Mouse (Mus musculus): ENCODE measurements at regions not wholly inside any gene's neighbourhood (a gene's known extent, or its start where the extent isn't known, plus 50 kb on each side); places are given as distances from the start of the nearest gene placed in this dataset.

DNA sequence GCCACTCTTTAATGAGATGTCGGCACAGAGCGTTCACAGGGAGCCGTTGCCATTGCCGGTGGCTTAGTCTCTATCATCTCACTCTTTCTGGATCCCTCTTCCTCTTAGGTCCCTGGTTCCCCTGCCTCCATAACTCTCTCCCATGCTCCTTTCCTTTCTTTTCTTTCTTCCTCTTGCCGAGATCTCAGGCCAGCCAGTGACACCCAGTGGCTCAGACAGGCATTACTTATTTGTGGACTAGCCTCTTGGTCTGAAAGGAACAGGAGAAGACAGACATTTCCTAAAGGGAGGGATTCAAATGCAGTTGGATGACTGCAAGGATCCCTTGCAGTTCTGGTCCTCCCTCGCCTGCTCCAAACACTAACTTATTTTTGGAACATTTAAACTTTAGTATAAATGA, 180.5 kb upstream of the Ado start:
- DNase-seq (ENCODE audit: low spot score): peak; percentile 70

GRCm38 (mm10) chr10:67727580-67727979, 178.8 kb upstream of the Ado start:
- DNase-seq (ENCODE audit: low spot score): no peak

DNA sequence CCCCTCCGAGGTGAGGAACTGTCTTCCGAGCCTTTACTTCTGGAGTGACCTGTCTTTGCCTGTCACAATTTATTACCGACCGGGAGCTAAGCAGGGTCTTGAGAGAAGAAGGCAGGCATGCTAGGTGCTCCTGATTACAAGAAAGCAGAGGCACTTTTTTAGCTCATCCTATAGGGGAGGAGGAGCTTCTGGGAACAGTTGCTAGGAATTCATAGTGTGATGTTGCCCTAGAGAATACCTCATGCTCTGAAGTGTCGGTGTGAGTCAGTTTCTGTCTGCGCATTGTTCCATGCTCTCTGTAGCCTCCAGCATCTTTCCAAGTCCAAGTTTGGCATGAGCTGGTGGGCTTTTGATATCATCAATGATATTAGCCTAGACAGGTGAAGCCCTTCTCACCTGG, 178.0 kb upstream of the Ado start:
- DNase-seq (ENCODE audit: low spot score): no peak

- DNase-seq (ENCODE audit: low spot score): no peak
These were observed 177.6 kb upstream of the Ado start for GRCm38 (mm10) chr10:67726351-67726750.

DNA sequence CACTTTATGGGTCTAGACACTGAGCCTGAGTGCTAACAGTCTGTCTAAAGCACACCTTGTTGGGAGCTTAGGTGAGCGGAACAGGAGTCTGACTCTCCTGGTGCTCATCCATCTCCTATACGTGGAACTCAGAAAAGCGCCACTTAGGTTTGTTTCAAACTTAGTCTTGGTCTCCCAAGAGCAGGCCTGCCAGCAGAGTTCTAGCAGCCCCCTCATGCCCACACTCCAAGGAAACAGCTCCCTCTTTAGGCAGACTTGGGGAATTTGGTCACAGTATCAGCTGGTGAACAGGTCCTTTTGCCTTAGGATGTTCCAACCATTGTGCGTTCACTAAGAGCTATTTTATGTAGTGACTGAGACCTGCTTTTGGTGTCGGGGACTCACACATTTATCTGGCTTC, 173.0 kb upstream of the Ado start:
- peak; percentile 43 for DNase-seq (ENCODE audit: low spot score)

- DNase-seq (ENCODE audit: low spot score): peak; percentile 47
These were observed 168.8 kb upstream of the Ado start for GRCm38 (mm10) chr10:67717506-67717905.

- no peak for DNase-seq (ENCODE audit: low spot score)
These were observed 166.3 kb upstream of the Ado start for GRCm38 (mm10) chr10:67715046-67715445.

- peak; percentile 21 for DNase-seq (ENCODE audit: low spot score)
These were observed 164.3 kb upstream of the Ado start for GRCm38 (mm10) chr10:67713098-67713497.

DNA sequence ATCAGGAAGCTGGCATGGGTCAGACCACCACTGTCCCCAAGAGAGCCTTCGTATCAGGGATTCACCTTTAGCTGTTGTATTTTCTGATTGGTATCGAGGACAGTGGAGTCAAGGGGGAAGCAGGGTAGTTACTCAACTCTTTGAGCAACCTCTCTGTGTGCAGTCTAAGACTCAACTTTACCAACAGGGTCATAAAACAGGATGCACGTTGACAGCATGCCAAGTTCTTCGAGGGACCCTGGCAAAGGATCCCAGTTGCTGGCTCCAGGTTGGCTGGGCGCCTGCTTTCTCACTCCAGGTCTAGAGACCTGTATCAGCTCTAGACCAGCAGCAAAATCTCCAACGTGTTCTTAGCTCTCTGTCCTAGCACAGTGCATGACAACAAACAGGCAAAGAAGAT, 163.9 kb upstream of the Ado start:
- peak; percentile 21 for DNase-seq (ENCODE audit: low spot score)

GRCm38 (mm10) chr10:67711961-67712360, 163.2 kb upstream of the Ado start:
- DNase-seq (ENCODE audit: low spot score): no peak

DNA sequence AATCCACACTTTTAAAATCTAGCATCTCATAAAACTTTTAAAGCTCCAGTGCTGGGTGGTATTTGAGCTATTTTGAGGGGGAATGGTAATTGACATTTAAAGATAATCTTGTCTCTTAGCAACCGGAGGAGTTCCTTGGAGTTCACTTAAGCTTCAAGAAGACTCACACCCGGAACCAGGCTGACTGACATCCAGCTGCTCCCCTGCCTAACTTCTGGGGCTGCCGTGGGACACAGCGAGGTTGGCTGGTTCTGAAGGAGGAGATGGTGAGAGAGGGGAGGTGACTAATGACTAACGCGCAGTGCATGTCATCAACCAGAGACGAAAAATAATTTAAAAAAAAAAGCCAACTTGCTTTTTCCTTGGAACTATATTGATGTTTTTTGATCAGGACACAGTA, 157.7 kb upstream of the Ado start:
- no peak for DNase-seq (ENCODE audit: low spot score)

DNA sequence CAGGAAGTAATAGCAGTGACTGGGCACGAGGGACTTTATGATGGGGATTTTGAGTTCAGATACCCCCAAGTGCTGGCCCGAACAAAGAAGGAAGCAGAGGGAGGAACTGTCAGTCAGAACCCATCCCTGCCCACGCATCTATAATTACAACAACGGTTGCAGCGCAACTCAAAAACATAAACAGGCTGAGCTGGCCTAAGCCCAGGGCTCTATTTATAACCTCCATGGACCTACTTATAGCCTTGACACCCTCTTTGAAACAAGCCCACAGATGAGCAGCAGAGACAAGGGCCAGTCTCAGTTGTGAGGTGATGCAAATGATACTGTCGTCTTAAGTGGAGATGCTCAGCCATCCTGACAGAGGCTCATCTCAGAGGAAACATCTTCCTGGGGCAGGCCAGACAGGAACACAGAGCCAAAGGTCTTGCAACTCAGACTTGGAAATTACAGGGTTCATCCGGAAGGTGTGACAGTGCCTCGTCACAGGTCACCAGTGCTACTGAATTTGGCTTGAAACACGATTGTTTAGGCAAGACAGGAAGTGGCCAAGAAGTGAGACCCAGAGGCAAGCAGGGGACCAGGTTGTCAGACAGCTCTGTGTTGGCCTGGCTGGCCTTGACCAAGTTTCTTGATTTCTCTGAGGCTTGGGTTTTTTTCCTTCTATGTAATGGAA, 154.2 kb upstream of the Ado start:
- DNase-seq (ENCODE audit: low spot score): no peak

DNA sequence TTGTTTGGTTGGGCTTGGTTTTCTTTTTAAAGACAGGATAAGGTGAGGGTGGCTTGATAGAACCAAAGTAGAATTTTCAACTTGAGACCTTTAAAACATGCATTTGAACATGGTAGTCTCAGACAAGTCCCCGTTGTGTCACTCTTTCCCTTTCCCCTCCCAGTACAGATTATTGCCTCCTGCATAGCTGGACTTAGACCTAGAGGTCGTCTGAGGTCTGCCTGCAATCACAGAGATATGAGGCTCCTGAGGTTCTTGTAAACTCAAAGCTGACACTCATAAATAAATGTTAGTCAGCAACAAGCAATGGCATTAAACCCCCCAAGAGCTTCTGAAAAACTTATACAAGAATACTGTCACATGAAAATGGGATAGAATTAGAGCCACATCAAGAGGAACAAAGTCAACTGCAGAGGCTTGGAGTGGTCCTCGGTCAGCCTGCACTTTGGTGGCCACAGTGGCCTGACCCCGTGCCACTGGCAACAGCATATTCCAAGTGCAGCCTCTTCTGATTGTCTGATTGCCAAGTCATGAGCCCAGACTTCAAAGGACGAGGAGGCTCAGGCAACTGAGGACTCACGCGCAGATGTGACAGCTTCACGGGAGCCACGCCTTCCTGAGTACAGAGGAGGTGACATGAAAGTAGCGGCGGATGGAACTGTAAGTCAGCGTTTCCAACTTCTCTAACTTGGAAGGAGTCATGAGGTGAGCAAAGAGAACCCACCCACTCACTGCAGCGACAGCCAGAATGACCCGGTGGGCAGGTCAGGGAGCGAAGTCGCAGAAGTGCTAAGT, 148.8 kb upstream of the Ado start:
- no peak for DNase-seq (ENCODE audit: low spot score)

- DNase-seq (ENCODE audit: low spot score): no peak
These were observed 147.4 kb upstream of the Ado start for GRCm38 (mm10) chr10:67695891-67696853.

GRCm38 (mm10) chr10:67694751-67695150, 146.0 kb upstream of the Ado start:
- no peak for DNase-seq (ENCODE audit: low spot score)

- no peak for DNase-seq (ENCODE audit: low spot score)
These were observed 144.8 kb upstream of the Ado start for GRCm38 (mm10) chr10:67693586-67693985.

DNA sequence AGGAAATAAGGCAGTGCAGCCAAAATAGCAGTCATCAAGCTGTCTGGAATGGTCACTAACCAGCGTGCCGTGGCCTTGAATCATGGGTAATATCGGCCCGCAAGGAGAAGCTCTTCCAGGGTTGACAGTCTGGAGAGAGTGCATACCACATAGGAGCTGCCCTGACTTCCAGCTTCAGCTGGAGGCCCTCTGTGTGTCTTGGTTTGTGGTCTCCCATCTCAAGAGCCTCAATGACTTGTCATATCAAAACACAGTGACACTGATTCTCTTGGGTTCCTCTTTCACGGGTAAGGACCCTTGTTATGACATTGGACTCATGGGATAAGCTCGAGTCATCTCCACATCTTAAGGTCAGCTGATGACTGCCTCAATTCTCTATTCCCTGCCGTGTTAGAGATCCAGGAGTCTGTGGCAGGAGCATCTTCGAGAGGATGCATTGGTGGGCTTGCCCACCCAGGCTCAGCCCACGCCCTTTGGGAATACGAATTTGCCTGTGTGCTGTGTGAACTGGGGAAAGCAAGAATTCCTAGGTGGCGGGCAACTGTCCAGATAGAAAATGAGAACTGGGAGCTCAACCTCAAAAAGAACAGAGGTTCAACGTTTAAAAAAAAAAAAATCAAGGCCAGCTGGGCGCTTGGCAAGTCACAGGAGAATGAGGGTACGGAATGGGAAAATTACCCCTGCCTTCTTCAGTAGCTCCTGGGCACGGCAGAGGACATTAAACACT, 141.4 kb upstream of the Ado start:
- DNase-seq (ENCODE audit: low spot score): no peak

DNA sequence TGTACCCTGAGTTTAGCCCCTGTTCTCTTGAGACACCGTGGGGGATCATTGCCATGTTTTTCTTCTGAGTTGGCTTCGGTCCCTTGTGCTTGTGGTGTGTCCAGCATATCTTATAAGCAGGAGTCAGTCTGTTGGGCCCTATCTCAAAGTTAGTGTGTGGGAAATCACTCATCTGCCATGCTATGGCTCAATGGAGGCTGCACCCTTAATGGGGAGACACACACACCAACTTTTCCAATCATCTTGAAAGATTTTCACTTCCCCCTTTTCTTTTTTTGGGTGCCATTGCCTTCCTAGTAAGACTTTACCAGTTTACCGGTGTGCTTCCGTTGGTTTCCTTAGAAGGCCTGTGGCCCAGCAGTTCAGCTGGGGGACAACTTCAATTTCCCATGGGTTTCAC, 130.6 kb upstream of the Ado start:
- no peak for DNase-seq (ENCODE audit: low spot score)

GRCm38 (mm10) chr10:67673450-67673849, 124.7 kb upstream of the Ado start:
- no peak for DNase-seq (ENCODE audit: low spot score)

GRCm38 (mm10) chr10:67672281-67672680, 123.5 kb upstream of the Ado start:
- DNase-seq (ENCODE audit: low spot score): no peak

- no peak for DNase-seq (ENCODE audit: low spot score)
These were observed 120.3 kb upstream of the Ado start for GRCm38 (mm10) chr10:67669066-67669465.

- DNase-seq (ENCODE audit: low spot score): no peak
These were observed 114.3 kb upstream of the Ado start for GRCm38 (mm10) chr10:67663028-67663427.
